Mouse (Mus musculus) embryonic fibroblast, embryonic 13.5 days (primary cell): ENCODE data around the gene Macrod2. TPM values are rescaled to one million over a fixed set of nuclear protein-coding genes. Genes with fewer than 3 reads are reported as not detected.

Experiments used
- H3K27ac ChIP-seq: 2 replicates; pipeline ENCODE4 v1.5.1; 2012; ENCODE audit warnings: low read length, control low read depth, inconsistent platforms; ENCODE audit not compliant: insufficient read depth
- H3K4me1 ChIP-seq: 2 replicates; pipeline ENCODE4 v1.6.1; 2011; ENCODE audit warnings: low read length; ENCODE audit not compliant: control insufficient read depth, insufficient read depth
- H3K4me3 ChIP-seq: 2 replicates; pipeline ENCODE4 v1.5.1; 2011; ENCODE audit warnings: mild to moderate bottlenecking, control low read depth, low read length; ENCODE audit not compliant: insufficient read depth
- CTCF ChIP-seq: IDR thresholded peaks from 2 replicates; pipeline ENCODE4 v1.5.1; 2011; ENCODE audit warnings: mild to moderate bottlenecking, control low read depth, low read length, moderate library complexity, borderline replicate concordance; ENCODE audit not compliant: insufficient read depth
- POLR2A ChIP-seq: IDR thresholded peaks from 2 replicates; pipeline ENCODE4 v1.6.1; 2011; ENCODE audit warnings: low read depth, mild to moderate bottlenecking, control low read depth, low read length, moderate library complexity
- polyA plus RNA-seq: library from polyadenylated mRNA; stranded (reverse); fragments of >200 nt; gene quantifications from 2 replicates; pipeline ENCODE4 v1.2.4, GENCODE M21; 2011; ENCODE audit warnings: low read depth; ENCODE audit not compliant: missing spikeins, insufficient read length

Macrod2 gene
- polyA plus RNA-seq, 1 experiment: 8.6 TPM

- no peak overlapping the region for H3K27ac ChIP-seq
- H3K4me3 ChIP-seq: no peak overlapping the region
- no peaks in the 10 kb centered on the region for H3K4me1 ChIP-seq
- TF ChIP-seq POLR2A: no peak
- no peak for TF ChIP-seq CTCF
Observed at GRCm38 (mm10) chr2:140885176-140885575, 490.1 kb downstream of the Macrod2 start.

DNA sequence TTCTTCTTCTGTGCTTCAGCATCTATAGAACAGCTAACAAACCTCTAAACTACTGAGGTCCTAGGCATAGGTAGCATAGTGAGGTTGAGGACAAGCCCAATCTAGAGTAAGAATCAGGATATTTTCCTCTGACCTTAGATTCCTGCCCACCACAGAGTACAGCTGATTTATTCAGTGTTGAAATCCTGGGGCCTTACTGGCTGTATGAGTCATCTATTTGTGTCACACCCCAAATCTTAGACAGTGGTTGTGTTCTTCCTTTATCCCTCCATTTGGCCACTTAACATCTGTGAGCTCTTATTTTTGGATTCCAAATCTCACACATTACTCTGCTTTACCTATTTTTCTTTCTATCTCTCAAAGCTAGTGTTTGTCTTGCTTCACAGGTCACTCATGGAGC, 495.6 kb downstream of the Macrod2 start:
- Histone ChIP-seq H3K4me3 (no peak overlapping the region), H3K27ac (no peak overlapping the region), H3K4me1 (no peaks in the 10 kb centered on the region; the same call in 1 of the 2 replicates)
- no peak for TF ChIP-seq CTCF
- TF ChIP-seq POLR2A: no peak

DNA sequence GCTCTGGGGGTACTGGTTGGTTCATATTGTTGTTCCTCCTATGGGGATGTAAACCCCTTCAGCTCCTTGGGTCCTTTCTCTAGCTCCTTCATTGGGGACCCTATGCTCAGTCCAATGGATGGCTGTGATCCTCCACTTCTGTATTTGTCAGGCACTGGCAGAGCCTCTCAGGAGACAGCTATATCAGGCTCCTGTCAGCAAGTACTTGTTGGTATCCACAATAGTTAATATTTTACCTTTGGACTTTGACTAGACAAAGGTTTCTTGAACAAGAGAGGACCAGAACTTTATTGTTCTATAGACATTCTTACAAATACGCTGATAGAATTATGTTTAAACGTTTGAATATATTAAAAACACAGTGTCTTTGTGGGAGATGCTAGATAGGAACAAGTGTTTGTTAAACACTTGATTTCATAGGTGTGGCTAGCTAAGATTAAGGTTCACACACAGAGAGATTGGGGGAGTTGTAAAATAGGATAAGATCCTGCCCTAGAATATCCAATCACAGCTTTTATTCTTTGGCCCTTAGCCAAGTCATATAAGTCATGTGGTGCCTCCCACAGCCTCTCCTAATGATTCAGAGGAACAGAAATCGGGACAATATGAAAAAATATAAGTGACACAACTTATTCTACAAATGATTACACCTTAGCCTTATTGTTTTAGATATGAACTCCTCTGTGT, 501.4 kb downstream of the Macrod2 start:
- Histone ChIP-seq H3K4me1 (peaks cover 2% of the 10 kb centered on the region; the same call in 1 of the 2 replicates), H3K4me3 (no peak overlapping the region), H3K27ac (no peak overlapping the region)
- TF ChIP-seq CTCF (no peak), POLR2A (no peak)

- no peak for TF ChIP-seq CTCF
- TF ChIP-seq POLR2A: no peak
- Histone ChIP-seq H3K4me3 (no peak overlapping the region), H3K4me1 (peaks cover 2% of the 10 kb centered on the region; the same call in 1 of the 2 replicates), H3K27ac (no peak overlapping the region)
Observed at GRCm38 (mm10) chr2:140898408-140898985, 503.4 kb downstream of the Macrod2 start.

- no peak for TF ChIP-seq POLR2A
- no peak for TF ChIP-seq CTCF
- H3K4me3 ChIP-seq: no peak overlapping the region
Observed at GRCm38 (mm10) chr2:140905331-140905730, 510.2 kb downstream of the Macrod2 start.

GRCm38 (mm10) chr2:140906123-140906522, 511.0 kb downstream of the Macrod2 start:
- TF ChIP-seq POLR2A (no peak), CTCF (no peak)
- Histone ChIP-seq H3K4me3 (no peak overlapping the region), H3K4me1 (peaks cover 2% of the 10 kb centered on the region; the same call in 1 of the 2 replicates), H3K27ac (no peak overlapping the region)

More at GRCm38 (mm10) chr2:140905331-140905730, 510.2 kb downstream of the Macrod2 start:
- Histone ChIP-seq H3K27ac (no peak overlapping the region), H3K4me1 (peaks cover 2% of the 10 kb centered on the region; the same call in 1 of the 2 replicates)

DNA sequence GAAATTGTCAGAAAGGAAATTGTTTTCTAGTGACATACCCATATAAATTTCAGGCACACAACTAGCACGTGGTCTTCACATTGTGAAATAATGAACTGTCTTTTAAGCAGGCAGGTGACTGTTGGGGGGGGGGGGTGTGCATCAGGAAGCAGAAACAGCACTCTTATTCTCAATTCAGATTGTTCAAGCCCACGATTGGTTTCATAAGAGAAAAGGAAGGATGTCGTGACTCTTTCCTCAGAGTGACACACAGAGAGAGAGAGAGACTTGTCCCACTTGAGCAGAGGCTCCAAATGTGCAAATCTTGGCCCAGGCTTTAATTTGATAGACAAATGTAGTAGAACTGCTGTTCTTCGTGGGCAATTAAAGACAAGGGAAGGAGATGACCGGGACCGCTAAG, 516.4 kb downstream of the Macrod2 start:
- Histone ChIP-seq H3K27ac (no peak overlapping the region), H3K4me1 (no peaks in the 10 kb centered on the region), H3K4me3 (no peak overlapping the region)
- no peak for TF ChIP-seq POLR2A
- no peak for TF ChIP-seq CTCF

DNA sequence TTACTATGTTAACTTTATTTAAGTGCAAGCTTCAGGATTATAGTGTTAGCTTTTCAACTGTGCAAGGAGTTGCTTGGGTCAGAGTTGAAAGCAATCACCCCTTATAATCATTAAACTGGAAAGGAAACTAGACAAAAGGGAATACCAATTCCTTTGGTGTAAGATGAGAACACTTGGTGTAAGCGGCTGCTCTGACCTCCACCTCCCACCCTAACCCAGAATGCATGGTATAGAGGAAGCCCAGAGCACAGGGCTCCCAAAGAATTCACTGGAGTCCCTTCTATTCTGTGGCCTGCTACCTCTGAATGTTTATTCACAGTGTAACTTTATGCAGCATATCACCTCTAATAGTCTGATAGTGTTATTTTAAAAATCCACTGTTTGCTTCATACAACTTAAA, 517.1 kb downstream of the Macrod2 start:
- TF ChIP-seq CTCF (no peak), POLR2A (no peak)
- Histone ChIP-seq H3K27ac (no peak overlapping the region), H3K4me1 (no peaks in the 10 kb centered on the region), H3K4me3 (no peak overlapping the region)

DNA sequence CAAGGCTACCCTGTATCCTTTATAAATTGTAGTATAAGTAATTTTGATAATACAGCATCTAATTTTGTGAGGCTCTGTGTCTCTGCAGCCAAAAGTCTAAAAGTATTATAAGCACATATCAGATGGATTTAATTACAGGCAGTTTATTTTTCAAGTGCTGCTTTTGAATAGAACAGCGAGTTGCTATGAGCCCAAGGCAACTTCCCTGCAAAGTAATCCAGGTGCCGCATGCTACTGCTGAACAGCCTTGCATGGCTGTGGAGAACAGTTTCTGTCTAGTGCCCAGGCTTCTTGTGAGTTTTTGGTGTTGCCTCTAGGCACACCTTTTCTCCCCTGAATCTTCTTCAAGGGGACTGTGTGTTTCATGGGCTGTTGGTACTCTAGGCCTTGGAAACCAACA, 517.8 kb downstream of the Macrod2 start:
- Histone ChIP-seq H3K4me3 (no peak overlapping the region), H3K27ac (no peak overlapping the region), H3K4me1 (no peaks in the 10 kb centered on the region)
- TF ChIP-seq CTCF (no peak), POLR2A (no peak)

DNA sequence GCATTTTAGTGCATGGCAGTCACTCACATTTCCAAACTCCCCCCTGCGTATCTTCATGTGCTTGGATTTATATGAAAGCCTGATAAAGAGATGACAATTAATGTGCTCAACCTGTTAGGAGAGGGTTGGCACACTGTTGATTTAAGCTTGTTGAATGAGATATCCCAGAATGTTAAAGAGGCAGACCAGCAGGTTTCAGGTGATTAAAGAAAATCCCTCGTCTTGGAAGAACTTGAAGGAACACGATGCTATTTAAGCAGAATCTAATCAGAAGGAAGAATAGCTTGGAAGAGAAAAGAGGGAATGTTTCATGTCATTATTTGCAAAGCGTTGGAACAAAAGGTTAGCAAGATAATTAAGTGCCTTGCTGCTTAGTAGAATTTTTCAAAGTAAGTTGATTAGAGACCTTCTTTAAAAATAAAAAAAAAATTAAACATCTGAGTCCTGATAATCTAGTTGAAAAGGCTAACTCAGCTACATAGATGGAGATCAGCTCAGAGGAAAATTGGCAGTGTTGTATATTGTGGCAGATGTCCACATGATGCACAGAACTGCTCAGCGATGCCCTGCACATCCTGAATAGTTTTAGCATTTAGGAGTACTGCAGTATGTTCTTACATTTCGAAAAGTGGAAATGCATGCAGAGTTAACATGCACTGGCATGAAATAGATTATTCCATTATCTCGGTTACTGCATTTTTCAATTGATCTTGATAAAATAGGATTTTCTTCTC, 518.7 kb downstream of the Macrod2 start:
- no peak overlapping the region for H3K4me3 ChIP-seq
- H3K4me1 ChIP-seq: no peaks in the 10 kb centered on the region
- H3K27ac ChIP-seq: no peak overlapping the region
- TF ChIP-seq CTCF (no peak), POLR2A (no peak)
